Mouse (Mus musculus): ENCODE measurements at regions not wholly inside any gene's neighbourhood (a gene's known extent, or its start where the extent isn't known, plus 50 kb on each side); places are given as distances from the start of the nearest gene placed in this dataset.

- no peaks in the 10 kb centered on the region for H3K9me3 ChIP-seq (ENCODE audit: control insufficient read depth, low read length)
- no peak for ATAC-seq (ENCODE audit: insufficient number of reproducible peaks, low FRiP score, low TSS enrichment, low read depth)
- DNase-seq (ENCODE audit: low spot score): peak; percentile 90
- H3K4me2 ChIP-seq (ENCODE audit: low read depth, severe bottlenecking): no peak overlapping the region
- no peaks in the 10 kb centered on the region for H3K27me3 ChIP-seq (ENCODE audit: control insufficient read depth, insufficient read depth, low read length)
- WGBS: 8% methylated on average over 4 of the region's 4 CpGs
- no peak overlapping the region for H3K27ac ChIP-seq (replicated peaks; ENCODE audit: low read depth, low read length)
- no peak overlapping the region for H3K9ac ChIP-seq (ENCODE audit: low read length)
- no peak overlapping the region for H3K4me3 ChIP-seq (ENCODE audit: low read depth, low read length)
- no peaks in the 10 kb centered on the region for H3K36me3 ChIP-seq (ENCODE audit: control insufficient read depth, insufficient read depth, low read length)
- H3K4me1 ChIP-seq (ENCODE audit: control insufficient read depth, insufficient read depth, low read length): peaks cover 24% of the 10 kb centered on the region
These were observed 153.9 kb upstream of the Npvf start for GRCm38 (mm10) chr6:50808126-50808525.

GRCm38 (mm10) chr6:50808811-50809668, 154.8 kb upstream of the Npvf start:
- Histone ChIP-seq H3K36me3 (ENCODE audit: control insufficient read depth, insufficient read depth, low read length) (no peaks in the 10 kb centered on the region), H3K27ac (replicated peaks; ENCODE audit: low read depth, low read length) (peak overlapping the region; percentile 58), H3K9ac (ENCODE audit: low read length) (peak overlapping the region; percentile 1; the same call in 1 of the 2 replicates), H3K4me1 (ENCODE audit: control insufficient read depth, insufficient read depth, low read length) (peaks cover 27% of the 10 kb centered on the region), H3K4me2 (ENCODE audit: low read depth, severe bottlenecking) (peak overlapping the region; percentile 12), H3K4me3 (ENCODE audit: low read depth, low read length) (no peak overlapping the region), H3K9me3 (ENCODE audit: control insufficient read depth, low read length) (no peaks in the 10 kb centered on the region), H3K27me3 (ENCODE audit: control insufficient read depth, insufficient read depth, low read length) (no peaks in the 10 kb centered on the region)
- ATAC-seq (ENCODE audit: insufficient number of reproducible peaks, low FRiP score, low TSS enrichment, low read depth): no peak
- no peak for DNase-seq (ENCODE audit: low spot score)
- WGBS: 13% methylated on average over 24 of the region's 24 CpGs

GRCm38 (mm10) chr6:50809669-50809983, 155.4 kb upstream of the Npvf start:
- Histone ChIP-seq H3K27ac (replicated peaks; ENCODE audit: low read depth, low read length) (peak overlapping the region; percentile 58; the same call in 1 of the 2 replicates), H3K27me3 (ENCODE audit: control insufficient read depth, insufficient read depth, low read length) (no peaks in the 10 kb centered on the region), H3K4me3 (ENCODE audit: low read depth, low read length) (no peak overlapping the region), H3K4me1 (ENCODE audit: control insufficient read depth, insufficient read depth, low read length) (peaks cover 27% of the 10 kb centered on the region), H3K4me2 (ENCODE audit: low read depth, severe bottlenecking) (no peak overlapping the region), H3K9ac (ENCODE audit: low read length) (peak overlapping the region; percentile 1; the same call in 1 of the 2 replicates), H3K36me3 (ENCODE audit: control insufficient read depth, insufficient read depth, low read length) (no peaks in the 10 kb centered on the region), H3K9me3 (ENCODE audit: control insufficient read depth, low read length) (no peaks in the 10 kb centered on the region)
- WGBS: 19% methylated on average over 4 of the region's 4 CpGs
- DNase-seq (ENCODE audit: low spot score) (no peak), ATAC-seq (ENCODE audit: insufficient number of reproducible peaks, low FRiP score, low TSS enrichment, low read depth) (no peak)

GRCm38 (mm10) chr6:50814936-50815500, 160.8 kb upstream of the Npvf start:
- H3K27me3 ChIP-seq (ENCODE audit: control insufficient read depth, insufficient read depth, low read length): no peaks in the 10 kb centered on the region
- H3K27ac ChIP-seq (replicated peaks; ENCODE audit: low read depth, low read length): no peak overlapping the region
- peaks cover 27% of the 10 kb centered on the region for H3K4me1 ChIP-seq (ENCODE audit: control insufficient read depth, insufficient read depth, low read length)
- ATAC-seq (ENCODE audit: insufficient number of reproducible peaks, low FRiP score, low TSS enrichment, low read depth) (no peak), DNase-seq (ENCODE audit: low spot score) (no peak)
- no peak overlapping the region for H3K4me2 ChIP-seq (ENCODE audit: low read depth, severe bottlenecking)
- no peaks in the 10 kb centered on the region for H3K9me3 ChIP-seq (ENCODE audit: control insufficient read depth, low read length)
- 55% methylated on average over 10 of the region's 10 CpGs for WGBS
- no peaks in the 10 kb centered on the region for H3K36me3 ChIP-seq (ENCODE audit: control insufficient read depth, insufficient read depth, low read length)
- no peak overlapping the region for H3K9ac ChIP-seq (ENCODE audit: low read length)
- H3K4me3 ChIP-seq (ENCODE audit: low read depth, low read length): no peak overlapping the region

GRCm38 (mm10) chr6:50815579-50815978, 161.3 kb upstream of the Npvf start:
- H3K9ac ChIP-seq (ENCODE audit: low read length): no peak overlapping the region
- peaks cover 28% of the 10 kb centered on the region for H3K4me1 ChIP-seq (ENCODE audit: control insufficient read depth, insufficient read depth, low read length)
- no peak overlapping the region for H3K27ac ChIP-seq (replicated peaks; ENCODE audit: low read depth, low read length)
- no peak for ATAC-seq (ENCODE audit: insufficient number of reproducible peaks, low FRiP score, low TSS enrichment, low read depth)
- H3K36me3 ChIP-seq (ENCODE audit: control insufficient read depth, insufficient read depth, low read length): no peaks in the 10 kb centered on the region
- no peaks in the 10 kb centered on the region for H3K27me3 ChIP-seq (ENCODE audit: control insufficient read depth, insufficient read depth, low read length)
- no peak overlapping the region for H3K4me2 ChIP-seq (ENCODE audit: low read depth, severe bottlenecking)
- H3K9me3 ChIP-seq (ENCODE audit: control insufficient read depth, low read length): no peaks in the 10 kb centered on the region
- no peak for DNase-seq (ENCODE audit: low spot score)
- H3K4me3 ChIP-seq (ENCODE audit: low read depth, low read length): no peak overlapping the region
- 84% methylated on average over 8 of the region's 8 CpGs for WGBS

- DNase-seq (ENCODE audit: low spot score) (no peak), ATAC-seq (ENCODE audit: insufficient number of reproducible peaks, low FRiP score, low TSS enrichment, low read depth) (no peak)
- Histone ChIP-seq H3K9me3 (ENCODE audit: control insufficient read depth, low read length) (no peaks in the 10 kb centered on the region), H3K9ac (ENCODE audit: low read length) (no peak overlapping the region), H3K4me3 (ENCODE audit: low read depth, low read length) (no peak overlapping the region), H3K27ac (replicated peaks; ENCODE audit: low read depth, low read length) (no peak overlapping the region), H3K4me1 (ENCODE audit: control insufficient read depth, insufficient read depth, low read length) (peaks cover 39% of the 10 kb centered on the region), H3K4me2 (ENCODE audit: low read depth, severe bottlenecking) (no peak overlapping the region), H3K36me3 (ENCODE audit: control insufficient read depth, insufficient read depth, low read length) (no peaks in the 10 kb centered on the region), H3K27me3 (ENCODE audit: control insufficient read depth, insufficient read depth, low read length) (no peaks in the 10 kb centered on the region)
- 83% methylated on average over 10 of the region's 10 CpGs for WGBS
These were observed 163.2 kb upstream of the Npvf start for GRCm38 (mm10) chr6:50817430-50817829.

GRCm38 (mm10) chr6:50818433-50818832, 164.2 kb upstream of the Npvf start:
- H3K27ac ChIP-seq (replicated peaks; ENCODE audit: low read depth, low read length): no peak overlapping the region
- 90% methylated on average over 5 of the region's 5 CpGs for WGBS
- DNase-seq (ENCODE audit: low spot score) (no peak), ATAC-seq (ENCODE audit: insufficient number of reproducible peaks, low FRiP score, low TSS enrichment, low read depth) (no peak)
- H3K9me3 ChIP-seq (ENCODE audit: control insufficient read depth, low read length): no peaks in the 10 kb centered on the region
- H3K27me3 ChIP-seq (ENCODE audit: control insufficient read depth, insufficient read depth, low read length): 0 out of 2 replicates have a peak, but pooled peaks cover 3% of the 10 kb centered on the region
- H3K9ac ChIP-seq (ENCODE audit: low read length): no peak overlapping the region
- no peak overlapping the region for H3K4me3 ChIP-seq (ENCODE audit: low read depth, low read length)
- H3K36me3 ChIP-seq (ENCODE audit: control insufficient read depth, insufficient read depth, low read length): no peaks in the 10 kb centered on the region
- peaks cover 38% of the 10 kb centered on the region for H3K4me1 ChIP-seq (ENCODE audit: control insufficient read depth, insufficient read depth, low read length)
- no peak overlapping the region for H3K4me2 ChIP-seq (ENCODE audit: low read depth, severe bottlenecking)

GRCm38 (mm10) chr6:50818891-50819541, 164.8 kb upstream of the Npvf start:
- Histone ChIP-seq H3K27ac (replicated peaks; ENCODE audit: low read depth, low read length) (no peak overlapping the region; the same call in 1 of the 2 replicates), H3K9ac (ENCODE audit: low read length) (no peak overlapping the region), H3K9me3 (ENCODE audit: control insufficient read depth, low read length) (no peaks in the 10 kb centered on the region), H3K36me3 (ENCODE audit: control insufficient read depth, insufficient read depth, low read length) (no peaks in the 10 kb centered on the region), H3K4me1 (ENCODE audit: control insufficient read depth, insufficient read depth, low read length) (peaks cover 40% of the 10 kb centered on the region), H3K4me3 (ENCODE audit: low read depth, low read length) (no peak overlapping the region), H3K4me2 (ENCODE audit: low read depth, severe bottlenecking) (no peak overlapping the region), H3K27me3 (ENCODE audit: control insufficient read depth, insufficient read depth, low read length) (0 out of 2 replicates have a peak, but pooled peaks cover 3% of the 10 kb centered on the region)
- WGBS: 34% methylated on average over 10 of the region's 10 CpGs
- DNase-seq (ENCODE audit: low spot score) (peak; percentile 56), ATAC-seq (ENCODE audit: insufficient number of reproducible peaks, low FRiP score, low TSS enrichment, low read depth) (no peak)
